Mouse (Mus musculus): ENCODE results near the gene Gm10337. TPM values are rescaled to one million over a fixed set of nuclear protein-coding genes. Genes with fewer than 3 reads are reported as not detected.

Gene Gm10337
- polyA plus RNA-seq, 1 experiment from 2014 or later: 4.1 TPM

GRCm38 (mm10) chr15:102485853-102486252, 17.7 kb upstream of the Gm10337 start:
- WGBS: 83% methylated on average over 12 of the region's 12 CpGs
- no peak overlapping the region for H3K9ac ChIP-seq (ENCODE audit: low read length)
- ATAC-seq (replicated peaks; ENCODE audit: extremely low read depth, insufficient read depth, low FRiP score): no peak
- H3K9me3 ChIP-seq (replicated peaks; ENCODE audit: control insufficient read depth, low read length): no peaks in the 10 kb centered on the region
- peaks cover 11% of the 10 kb centered on the region for H3K4me1 ChIP-seq (ENCODE audit: control insufficient read depth, insufficient read depth, low read length)
- no peak overlapping the region for H3K4me3 ChIP-seq (ENCODE audit: low read length)
- H3K4me2 ChIP-seq (ENCODE audit: low read depth, low read length): no peak overlapping the region
- peaks cover 56% of the 10 kb centered on the region for H3K36me3 ChIP-seq (ENCODE audit: control insufficient read depth, insufficient read depth)
- H3K27ac ChIP-seq (ENCODE audit: low read length): no peak overlapping the region
- no peaks in the 10 kb centered on the region for H3K27me3 ChIP-seq (ENCODE audit: control insufficient read depth, insufficient read depth, low read length)

GRCm38 (mm10) chr15:102487664-102488063, 15.9 kb upstream of the Gm10337 start:
- ATAC-seq (replicated peaks; ENCODE audit: extremely low read depth, insufficient read depth, low FRiP score): no peak
- no peak overlapping the region for H3K9ac ChIP-seq (ENCODE audit: low read length)
- WGBS: 61% methylated on average over 1 of the region's 1 CpGs
- H3K36me3 ChIP-seq (ENCODE audit: control insufficient read depth, insufficient read depth): peaks cover 58% of the 10 kb centered on the region
- H3K4me2 ChIP-seq (ENCODE audit: low read depth, low read length): no peak overlapping the region
- no peak overlapping the region for H3K4me3 ChIP-seq (ENCODE audit: low read length)
- H3K27me3 ChIP-seq (ENCODE audit: control insufficient read depth, insufficient read depth, low read length): no peaks in the 10 kb centered on the region
- no peaks in the 10 kb centered on the region for H3K9me3 ChIP-seq (replicated peaks; ENCODE audit: control insufficient read depth, low read length)
- peaks cover 11% of the 10 kb centered on the region for H3K4me1 ChIP-seq (ENCODE audit: control insufficient read depth, insufficient read depth, low read length)
- no peak overlapping the region for H3K27ac ChIP-seq (ENCODE audit: low read length)

GRCm38 (mm10) chr15:102498322-102498721, 5.2 kb upstream of the Gm10337 start:
- Histone ChIP-seq H3K27ac (ENCODE audit: low read length) (no peak overlapping the region), H3K36me3 (ENCODE audit: control insufficient read depth, insufficient read depth) (peaks cover 70% of the 10 kb centered on the region), H3K4me3 (ENCODE audit: low read length) (no peak overlapping the region), H3K9ac (ENCODE audit: low read length) (no peak overlapping the region), H3K4me2 (ENCODE audit: low read depth, low read length) (no peak overlapping the region), H3K4me1 (ENCODE audit: control insufficient read depth, insufficient read depth, low read length) (no peaks in the 10 kb centered on the region), H3K9me3 (replicated peaks; ENCODE audit: control insufficient read depth, low read length) (no peaks in the 10 kb centered on the region), H3K27me3 (ENCODE audit: control insufficient read depth, insufficient read depth, low read length) (no peaks in the 10 kb centered on the region)
- no peak for ATAC-seq (replicated peaks; ENCODE audit: extremely low read depth, insufficient read depth, low FRiP score)
- WGBS: 85% methylated on average over 3 of the region's 3 CpGs

GRCm38 (mm10) chr15:102499370-102499769, 4.2 kb upstream of the Gm10337 start:
- 55% methylated on average over 3 of the region's 3 CpGs for WGBS
- Histone ChIP-seq H3K4me1 (ENCODE audit: control insufficient read depth, insufficient read depth, low read length) (no peaks in the 10 kb centered on the region), H3K27ac (ENCODE audit: low read length) (no peak overlapping the region), H3K27me3 (ENCODE audit: control insufficient read depth, insufficient read depth, low read length) (no peaks in the 10 kb centered on the region), H3K4me2 (ENCODE audit: low read depth, low read length) (no peak overlapping the region), H3K9ac (ENCODE audit: low read length) (no peak overlapping the region), H3K9me3 (replicated peaks; ENCODE audit: control insufficient read depth, low read length) (no peaks in the 10 kb centered on the region), H3K36me3 (ENCODE audit: control insufficient read depth, insufficient read depth) (peaks cover 70% of the 10 kb centered on the region), H3K4me3 (ENCODE audit: low read length) (no peak overlapping the region)
- ATAC-seq (replicated peaks; ENCODE audit: extremely low read depth, insufficient read depth, low FRiP score): no peak

- no peaks in the 10 kb centered on the region for H3K27me3 ChIP-seq (ENCODE audit: control insufficient read depth, insufficient read depth, low read length)
Measured at GRCm38 (mm10) chr15:102499851-102500250, 3.7 kb upstream of the Gm10337 start.

GRCm38 (mm10) chr15:102500479-102500878, 3.0 kb upstream of the Gm10337 start:
- H3K27ac ChIP-seq (ENCODE audit: low read length): no peak overlapping the region
- no peak for ATAC-seq (replicated peaks; ENCODE audit: extremely low read depth, insufficient read depth, low FRiP score)

More at GRCm38 (mm10) chr15:102499851-102500250, 3.7 kb upstream of the Gm10337 start:
- Histone ChIP-seq H3K4me1 (ENCODE audit: control insufficient read depth, insufficient read depth, low read length) (no peaks in the 10 kb centered on the region), H3K27ac (ENCODE audit: low read length) (no peak overlapping the region), H3K4me3 (ENCODE audit: low read length) (no peak overlapping the region), H3K4me2 (ENCODE audit: low read depth, low read length) (no peak overlapping the region), H3K36me3 (ENCODE audit: control insufficient read depth, insufficient read depth) (peaks cover 70% of the 10 kb centered on the region), H3K9ac (ENCODE audit: low read length) (no peak overlapping the region), H3K9me3 (replicated peaks; ENCODE audit: control insufficient read depth, low read length) (no peaks in the 10 kb centered on the region)
- ATAC-seq (replicated peaks; ENCODE audit: extremely low read depth, insufficient read depth, low FRiP score): no peak
- WGBS: 86% methylated on average over 6 of the region's 6 CpGs

GRCm38 (mm10) chr15:102501084-102501814, 2.3 kb upstream of the Gm10337 start:
- ATAC-seq (replicated peaks; ENCODE audit: extremely low read depth, insufficient read depth, low FRiP score): no peak
- H3K27ac ChIP-seq (ENCODE audit: low read length): no peak overlapping the region

More at GRCm38 (mm10) chr15:102500479-102500878, 3.0 kb upstream of the Gm10337 start:
- Histone ChIP-seq H3K9me3 (replicated peaks; ENCODE audit: control insufficient read depth, low read length) (no peaks in the 10 kb centered on the region), H3K4me2 (ENCODE audit: low read depth, low read length) (no peak overlapping the region), H3K9ac (ENCODE audit: low read length) (no peak overlapping the region), H3K36me3 (ENCODE audit: control insufficient read depth, insufficient read depth) (peaks cover 69% of the 10 kb centered on the region), H3K4me3 (ENCODE audit: low read length) (no peak overlapping the region), H3K4me1 (ENCODE audit: control insufficient read depth, insufficient read depth, low read length) (0 out of 2 replicates have a peak, but pooled peaks cover under 1% of the 10 kb centered on the region), H3K27me3 (ENCODE audit: control insufficient read depth, insufficient read depth, low read length) (no peaks in the 10 kb centered on the region)
- WGBS: 78% methylated on average over 5 of the region's 5 CpGs

GRCm38 (mm10) chr15:102502254-102502840, 1.2 kb upstream of the Gm10337 start:
- Histone ChIP-seq H3K4me3 (ENCODE audit: low read length) (no peak overlapping the region), H3K9ac (ENCODE audit: low read length) (no peak overlapping the region), H3K9me3 (replicated peaks; ENCODE audit: control insufficient read depth, low read length) (no peaks in the 10 kb centered on the region), H3K27ac (ENCODE audit: low read length) (no peak overlapping the region), H3K4me2 (ENCODE audit: low read depth, low read length) (no peak overlapping the region), H3K4me1 (ENCODE audit: control insufficient read depth, insufficient read depth, low read length) (0 out of 2 replicates have a peak, but pooled peaks cover 4% of the 10 kb centered on the region), H3K36me3 (ENCODE audit: control insufficient read depth, insufficient read depth) (peaks cover 61% of the 10 kb centered on the region), H3K27me3 (ENCODE audit: control insufficient read depth, insufficient read depth, low read length) (no peaks in the 10 kb centered on the region)
- 71% methylated on average over 9 of the region's 9 CpGs for WGBS
- ATAC-seq (replicated peaks; ENCODE audit: extremely low read depth, insufficient read depth, low FRiP score): no peak

More at GRCm38 (mm10) chr15:102501084-102501814, 2.3 kb upstream of the Gm10337 start:
- Histone ChIP-seq H3K9me3 (replicated peaks; ENCODE audit: control insufficient read depth, low read length) (no peaks in the 10 kb centered on the region), H3K9ac (ENCODE audit: low read length) (no peak overlapping the region), H3K27me3 (ENCODE audit: control insufficient read depth, insufficient read depth, low read length) (no peaks in the 10 kb centered on the region), H3K4me3 (ENCODE audit: low read length) (no peak overlapping the region), H3K36me3 (ENCODE audit: control insufficient read depth, insufficient read depth) (peaks cover 67% of the 10 kb centered on the region), H3K4me1 (ENCODE audit: control insufficient read depth, insufficient read depth, low read length) (0 out of 2 replicates have a peak, but pooled peaks cover 4% of the 10 kb centered on the region), H3K4me2 (ENCODE audit: low read depth, low read length) (no peak overlapping the region)
- WGBS: 82% methylated on average over 19 of the region's 19 CpGs

All from heart, embryonic 16.5 days (tissue).